Mouse (Mus musculus) testis, adult 2 months (tissue): ENCODE results near the gene Calr4.

Source experiments
- CTCF ChIP-seq: fragments of 200-500 bp; IDR thresholded peaks from 2 replicates; pipeline ENCODE4 v1.5.1; 2012; ENCODE audit warnings: low read depth, mild to moderate bottlenecking, inconsistent platforms, low read length, moderate library complexity; ENCODE audit not compliant: control insufficient read depth, insufficient read depth, insufficient replicate concordance
- POLR2A ChIP-seq: fragments of 200-500 bp; IDR thresholded peaks from 2 replicates; pipeline ENCODE4 v1.6.1; 2012; ENCODE audit warnings: low read depth, mild to moderate bottlenecking, inconsistent platforms, low read length, moderate library complexity; ENCODE audit not compliant: control insufficient read depth

GRCm38 (mm10) chr4:109238428-109239268, 4.4 kb downstream of the Calr4 start:
- TF ChIP-seq CTCF = no peak
- no peak for TF ChIP-seq POLR2A
